Mouse (Mus musculus) heart, embryonic 15.5 days (tissue): ENCODE results near the gene Cyp2a5. TPM values are rescaled to one million over a fixed set of nuclear protein-coding genes. Genes with fewer than 3 reads are reported as not detected.
"Not testable (repeated sequence)": the region's sequence is repeated elsewhere in the genome, so short reads cannot be mapped to it uniquely, and the experiment has no call there.

ENCODE experiments used
- ATAC-seq: fragments of 200-750 bp; cut with Nextera tagmentation; replicated peaks from 2 replicates; pipeline ENCODE4 v1.8.0; 2017; ENCODE audit warnings: low read depth, moderate TSS enrichment; ENCODE audit not compliant: insufficient number of reproducible peaks, insufficient read depth, low FRiP score
- H3K27ac ChIP-seq: fragments of 300-500 bp; sonication (generic); 2 replicates; pipeline ENCODE4 v1.5.1; 2015; ENCODE audit warnings: mild to moderate bottlenecking, inconsistent platforms
- H3K27me3 ChIP-seq: fragments of 300-500 bp; sonication (generic); 2 replicates; pipeline ENCODE4 v1.6.1; 2015; ENCODE audit warnings: inconsistent platforms
- H3K36me3 ChIP-seq: fragments of 300-500 bp; sonication (generic); 2 replicates; pipeline ENCODE4 v1.6.1; 2015; ENCODE audit warnings: mild to moderate bottlenecking, inconsistent platforms
- H3K4me1 ChIP-seq: fragments of 300-500 bp; sonication (generic); replicated peaks from 2 replicates; pipeline ENCODE4 v1.6.1; 2015; ENCODE audit warnings: inconsistent platforms
- H3K4me2 ChIP-seq: fragments of 300-500 bp; sonication (generic); 2 replicates; pipeline ENCODE4 v1.6.1; 2015; ENCODE audit warnings: inconsistent platforms, mild to moderate bottlenecking, moderate library complexity
- H3K4me3 ChIP-seq: fragments of 300-500 bp; sonication (generic); 2 replicates; pipeline ENCODE4 v1.5.1; 2015; ENCODE audit warnings: mild to moderate bottlenecking, inconsistent platforms
- H3K9ac ChIP-seq: fragments of 300-500 bp; sonication (generic); 2 replicates; pipeline ENCODE4 v1.6.1; 2015; ENCODE audit warnings: mild to moderate bottlenecking, inconsistent platforms
- H3K9me3 ChIP-seq: fragments of 300-500 bp; sonication (generic); replicated peaks from 2 replicates; pipeline ENCODE4 v1.6.1; 2016; ENCODE audit warnings: inconsistent platforms
- WGBS: fragments of 180-500 bp; shearing (Covaris S2); methylation state at CpG from one replicate; pipeline ENCODE4 v1.1.7; 2015; ENCODE audit warnings: mixed read lengths; 5-methylcytosine and 5-hydroxymethylcytosine counted together
- polyA plus RNA-seq: library from polyadenylated mRNA; unstranded; fragments of >200 nt; fragmentation: Nextera tagmentation; extraction: Ambion mirVana; gene quantifications from 2 replicates; pipeline ENCODE4 v1.2.1, GENCODE M21; 2015

Cyp2a5 gene
- polyA plus RNA-seq = 0.11 TPM in 1 of 2 replicates, not detected in the other

DNA sequence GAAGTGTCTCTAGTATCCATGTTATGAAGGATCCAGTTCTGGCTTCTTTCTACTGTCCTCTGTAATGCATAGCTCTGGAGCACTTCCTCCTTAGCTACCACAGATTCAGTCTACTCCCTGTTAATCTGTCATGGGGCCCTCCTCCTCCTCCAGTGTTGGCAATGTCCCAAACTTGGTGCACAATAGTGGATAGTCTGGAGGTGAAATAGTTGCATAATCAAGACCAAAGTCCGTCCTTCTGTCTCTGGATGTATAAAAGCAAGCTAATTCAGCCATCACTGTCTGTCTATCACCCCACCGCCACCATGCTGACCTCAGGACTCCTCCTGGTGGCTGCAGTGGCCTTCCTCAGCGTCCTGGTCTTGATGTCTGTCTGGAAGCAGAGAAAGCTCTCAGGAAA is at the start of gene Cyp2a5:
Cyp2a5 (plus strand) TSS at position 247 of the 400 bp plus-strand sequence.
- H3K9me3 ChIP-seq, H3K4me1 ChIP-seq, H3K27me3 ChIP-seq, H3K27ac ChIP-seq, H3K9ac ChIP-seq, ATAC-seq, H3K4me2 ChIP-seq, H3K4me3 ChIP-seq, H3K36me3 ChIP-seq: not testable (repeated sequence)
- WGBS = 60% methylated on average over 3 of the region's 3 CpGs

DNA sequence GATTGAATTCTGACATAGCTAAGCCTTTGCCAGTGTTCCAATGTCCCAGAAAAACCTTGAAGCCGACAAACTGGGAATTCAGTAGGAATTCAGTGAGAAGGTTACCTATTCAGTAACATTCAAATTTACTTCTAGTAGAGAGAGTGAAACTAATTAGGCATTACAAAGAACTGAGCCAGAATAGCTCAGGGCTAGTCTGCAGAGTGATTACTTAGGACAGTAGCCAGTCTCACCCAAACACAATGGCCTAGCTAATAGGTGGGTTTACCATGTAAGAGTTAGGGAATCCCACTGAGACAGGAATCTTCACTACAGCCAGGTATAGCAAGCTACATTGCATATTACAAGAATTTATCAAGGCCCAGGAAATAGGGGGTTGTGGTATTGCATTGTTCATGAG is 49.1 kb upstream of the Cyp2a5 start:
- H3K4me3 ChIP-seq, H3K36me3 ChIP-seq: not testable (repeated sequence)
- 68% methylated on average over 1 of the region's 1 CpGs for WGBS

DNA sequence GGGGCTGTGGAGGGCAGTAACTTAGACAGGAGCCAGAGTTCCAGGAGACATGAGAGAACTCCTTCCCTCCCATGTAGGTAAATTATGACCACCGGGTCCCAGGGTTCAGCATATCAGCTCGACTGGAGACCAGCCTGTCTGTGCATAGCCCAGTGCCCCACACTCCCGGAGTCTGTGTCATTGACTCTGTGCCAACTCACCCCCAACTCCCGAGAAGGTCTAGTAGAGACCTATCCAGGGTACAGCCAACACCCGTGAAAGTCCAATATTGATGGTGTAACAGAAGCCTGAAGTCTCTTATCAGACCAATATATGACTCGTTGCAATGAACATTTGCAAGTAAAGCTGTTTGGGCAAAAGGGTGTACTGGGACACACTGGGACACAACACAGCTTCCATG is 45.1 kb upstream of the Cyp2a5 start:
- 57% methylated on average over 6 of the region's 6 CpGs for WGBS
- H3K36me3 ChIP-seq = no peaks in the 10 kb centered on the region

More for the DNA sequence above, 49.1 kb upstream of the Cyp2a5 start:
- ATAC-seq, H3K27me3 ChIP-seq, H3K9me3 ChIP-seq, H3K9ac ChIP-seq, H3K27ac ChIP-seq, H3K4me2 ChIP-seq, H3K4me1 ChIP-seq: not testable (repeated sequence)

DNA sequence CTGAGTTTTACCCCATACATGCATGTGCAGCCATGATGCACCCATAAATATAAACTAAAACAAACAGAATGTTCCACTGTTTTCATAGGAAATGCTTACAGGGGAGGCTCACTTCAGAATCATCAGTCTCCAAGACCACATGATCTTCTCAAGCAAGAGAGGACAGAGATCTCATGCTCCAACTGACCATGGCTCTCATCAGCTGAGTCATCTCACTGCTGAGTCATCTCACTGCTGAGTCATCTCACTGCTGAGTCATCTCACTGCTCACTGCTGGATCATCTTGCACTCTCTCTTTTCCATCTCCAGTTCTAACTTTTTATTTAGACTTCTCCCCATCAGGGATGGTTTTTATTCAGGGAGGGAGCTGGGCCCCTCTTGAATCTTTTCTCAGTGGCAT is 35.0 kb upstream of the Cyp2a5 start:
- ATAC-seq = no peak
- no peak overlapping the region for H3K9ac ChIP-seq
- H3K9me3 ChIP-seq = no peaks in the 10 kb centered on the region
- no peaks in the 10 kb centered on the region for H3K27me3 ChIP-seq
- no peak overlapping the region for H3K4me2 ChIP-seq
- no peak overlapping the region for H3K4me3 ChIP-seq
- H3K27ac ChIP-seq = no peak overlapping the region
- no peaks in the 10 kb centered on the region for H3K36me3 ChIP-seq
- H3K4me1 ChIP-seq = no peaks in the 10 kb centered on the region

More for the DNA sequence above, 45.1 kb upstream of the Cyp2a5 start:
- no peak overlapping the region for H3K4me2 ChIP-seq
- H3K4me3 ChIP-seq = no peak overlapping the region
- H3K4me1 ChIP-seq = no peaks in the 10 kb centered on the region
- no peaks in the 10 kb centered on the region for H3K9me3 ChIP-seq
- H3K27me3 ChIP-seq = no peaks in the 10 kb centered on the region
- ATAC-seq = no peak
- no peak overlapping the region for H3K9ac ChIP-seq
- no peak overlapping the region for H3K27ac ChIP-seq

DNA sequence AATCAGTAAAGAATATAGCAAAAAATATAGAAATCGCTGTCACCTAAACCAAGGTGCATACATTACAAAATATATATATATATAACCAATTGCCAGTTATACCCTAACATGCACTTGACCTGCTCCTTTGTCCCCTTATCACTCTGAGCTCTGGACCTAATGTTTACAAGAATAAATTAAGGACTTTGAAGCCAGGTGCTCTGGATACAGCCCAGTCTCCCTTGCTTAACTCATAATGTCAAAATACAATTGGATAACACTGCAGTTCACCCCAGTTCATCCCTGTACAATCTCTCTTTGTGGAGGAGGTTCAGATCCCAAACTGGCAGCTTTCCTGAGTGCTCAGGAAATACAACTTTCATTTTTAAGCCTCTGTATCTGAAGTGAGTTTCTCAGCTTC is 34.1 kb upstream of the Cyp2a5 start:
- Histone ChIP-seq H3K27ac (no peak overlapping the region), H3K9ac (no peak overlapping the region), H3K9me3 (no peaks in the 10 kb centered on the region), H3K4me2 (no peak overlapping the region), H3K4me3 (no peak overlapping the region), H3K36me3 (no peaks in the 10 kb centered on the region), H3K27me3 (no peaks in the 10 kb centered on the region), H3K4me1 (no peaks in the 10 kb centered on the region)
- no peak for ATAC-seq
- 88% methylated on average over 1 of the region's 1 CpGs for WGBS

DNA sequence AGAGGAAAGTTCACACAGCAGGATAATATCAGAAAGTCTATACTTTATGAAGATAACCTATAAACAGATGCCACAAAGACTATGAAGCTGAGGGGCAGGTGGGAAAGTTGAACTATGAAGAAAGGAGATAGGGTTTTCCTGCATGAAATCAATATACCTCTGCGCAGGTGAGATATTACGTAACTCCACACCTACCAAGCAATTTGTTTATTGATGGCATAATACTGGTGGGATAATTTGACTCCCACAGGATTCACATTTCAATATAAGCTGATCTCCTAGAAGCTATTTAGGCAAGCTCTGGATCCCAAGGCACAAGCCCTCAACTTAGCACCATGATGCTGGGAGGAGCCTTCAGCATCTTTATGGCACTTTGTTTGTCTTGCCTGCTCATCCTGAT is 26.5 kb upstream of the Cyp2a5 start, which contains the start of gene Cyp2g1:
Cyp2g1 (plus strand) TSS at position 301 of the 400 bp plus-strand sequence.
- Histone ChIP-seq H3K36me3 (no peaks in the 10 kb centered on the region), H3K9me3 (no peaks in the 10 kb centered on the region), H3K4me2 (no peak within 1 kb of the TSS), H3K4me1 (no peaks in the 10 kb centered on the region), H3K4me3 (no peak within 1 kb of the TSS), H3K9ac (no peak within 1 kb of the TSS), H3K27me3 (no peaks in the 10 kb centered on the region), H3K27ac (no peak within 1 kb of the TSS)
- ATAC-seq = no peak
- 87% methylated on average over 2 of the region's 2 CpGs for WGBS

DNA sequence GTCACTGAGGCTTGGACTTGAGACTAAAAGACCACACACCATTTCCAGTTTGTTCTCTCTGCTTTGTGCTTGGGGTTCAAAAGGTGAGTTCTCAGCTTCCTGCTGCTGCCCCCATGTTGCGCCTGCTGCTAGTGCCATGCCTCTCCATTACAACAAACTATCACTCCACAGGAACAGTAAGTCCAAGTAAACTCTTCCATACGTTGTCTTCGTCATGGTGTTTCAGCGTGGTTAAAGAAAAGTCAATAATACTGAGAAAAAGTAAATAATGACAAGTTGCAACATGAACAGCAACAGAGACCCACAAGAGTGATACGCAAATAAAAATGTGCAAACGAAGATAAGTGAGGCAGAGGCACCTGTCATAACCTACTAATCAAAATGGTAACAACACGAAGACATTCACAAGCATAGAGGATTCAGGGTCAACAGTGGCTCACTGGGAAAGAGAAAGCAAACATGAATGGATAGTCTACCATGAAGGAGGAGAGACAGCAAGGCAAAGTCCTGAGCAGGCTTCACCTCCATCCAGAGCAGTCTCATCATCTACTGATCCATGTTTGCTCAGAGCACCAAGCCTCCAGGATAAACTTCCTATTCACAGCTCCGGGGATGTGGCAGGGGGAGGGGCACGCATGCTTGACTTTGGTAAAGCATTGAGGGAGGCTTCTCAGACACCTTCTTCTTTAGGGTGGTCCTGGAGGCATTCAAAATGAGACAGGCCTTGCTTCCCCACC is 3.4 kb upstream of the Cyp2a5 start:
- H3K36me3 ChIP-seq, ATAC-seq, H3K27ac ChIP-seq, H3K4me3 ChIP-seq, H3K9me3 ChIP-seq, H3K4me2 ChIP-seq, H3K9ac ChIP-seq, H3K4me1 ChIP-seq, H3K27me3 ChIP-seq: not testable (repeated sequence)
- WGBS = 70% methylated on average over 9 of the region's 9 CpGs

DNA sequence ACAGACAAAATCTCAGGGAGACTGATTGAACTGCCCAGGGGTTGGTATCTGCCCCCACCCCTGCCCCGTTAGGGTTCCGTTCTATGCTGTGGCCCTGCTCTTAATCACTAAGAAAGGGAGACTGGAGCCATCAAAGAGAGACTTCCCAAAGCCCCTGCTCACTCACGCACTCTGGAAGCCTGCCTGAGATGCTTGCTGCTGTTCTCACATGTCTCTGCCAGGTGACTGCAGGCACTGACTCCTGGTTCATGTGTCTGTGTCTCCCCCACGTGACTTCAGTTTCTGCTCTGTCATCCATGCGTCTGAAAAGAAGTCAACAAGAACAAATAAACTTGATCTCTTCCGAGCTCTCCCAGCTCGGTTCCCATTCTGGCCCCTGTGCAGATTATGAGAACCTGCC is 2.4 kb upstream of the Cyp2a5 start:
- not testable (repeated sequence) for H3K9me3 ChIP-seq, H3K36me3 ChIP-seq, H3K4me1 ChIP-seq, ATAC-seq, H3K9ac ChIP-seq, H3K4me3 ChIP-seq, H3K4me2 ChIP-seq, H3K27ac ChIP-seq, H3K27me3 ChIP-seq
- 67% methylated on average over 7 of the region's 7 CpGs for WGBS

DNA sequence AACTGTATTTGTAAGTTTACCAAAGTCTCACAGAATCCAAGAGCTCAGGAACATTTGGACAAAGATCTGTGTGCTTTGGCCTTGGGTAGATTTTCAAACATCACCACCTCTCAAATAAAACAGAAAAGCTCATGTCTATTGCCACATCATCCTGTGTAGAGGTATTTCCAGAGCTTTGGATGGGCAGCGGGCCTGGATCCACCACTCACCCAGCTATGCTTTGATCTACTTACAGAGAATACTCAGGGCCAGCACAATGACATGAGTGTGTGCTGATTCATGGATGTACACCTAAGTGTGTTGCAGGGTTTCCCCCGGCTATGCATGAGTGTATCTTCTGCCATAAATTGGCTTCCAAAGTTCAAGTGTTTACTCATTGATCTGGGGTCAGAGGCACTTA is 8.3 kb downstream of the Cyp2a5 start:
- not testable (repeated sequence) for H3K4me1 ChIP-seq, H3K9ac ChIP-seq, H3K4me2 ChIP-seq, H3K27ac ChIP-seq, H3K27me3 ChIP-seq, H3K9me3 ChIP-seq, ATAC-seq, H3K36me3 ChIP-seq, H3K4me3 ChIP-seq
- WGBS = 71% methylated on average over 2 of the region's 2 CpGs

DNA sequence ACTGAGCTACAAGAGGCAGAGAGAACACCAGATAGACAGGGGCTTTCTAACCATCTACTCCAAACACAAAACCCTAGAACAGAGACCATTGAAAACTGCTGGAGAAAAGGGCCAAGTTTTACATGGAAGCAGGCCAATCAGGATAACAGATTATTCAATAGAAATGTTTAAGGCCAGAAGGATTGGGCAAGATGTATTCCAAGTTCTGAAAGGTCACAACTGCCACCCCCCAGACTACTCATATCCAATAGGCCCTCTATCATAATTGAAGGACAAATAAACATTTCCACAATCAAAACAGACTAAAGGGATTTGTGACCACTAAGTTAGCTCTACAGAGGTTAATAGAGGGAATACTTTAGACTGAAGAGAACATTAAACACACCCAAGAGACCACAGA is 15.0 kb downstream of the Cyp2a5 start:
- not testable (repeated sequence) for H3K27ac ChIP-seq, ATAC-seq, H3K4me3 ChIP-seq, H3K4me2 ChIP-seq, H3K27me3 ChIP-seq, H3K4me1 ChIP-seq, H3K9ac ChIP-seq, H3K9me3 ChIP-seq, H3K36me3 ChIP-seq

DNA sequence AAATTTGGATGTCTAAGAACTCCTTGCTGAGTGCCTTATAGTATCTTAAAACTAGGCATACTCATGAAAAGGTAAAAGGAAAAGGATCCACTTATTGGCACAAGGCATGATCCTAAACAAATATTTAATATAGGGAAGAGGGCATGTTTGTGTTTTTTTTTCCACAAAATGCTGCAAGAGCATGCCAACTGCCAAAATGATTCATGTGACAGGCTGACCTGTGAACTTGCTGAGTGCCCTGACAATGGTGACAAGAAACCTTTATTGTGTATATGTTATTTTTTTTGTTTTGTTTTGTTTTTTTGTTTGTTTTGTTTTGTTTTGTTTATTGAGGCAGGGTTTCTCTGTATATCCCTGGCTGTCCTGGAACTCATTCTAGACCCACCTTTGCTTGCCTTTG is 43.5 kb downstream of the Cyp2a5 start:
- not testable (repeated sequence) for H3K4me2 ChIP-seq, H3K9me3 ChIP-seq, H3K36me3 ChIP-seq, ATAC-seq, H3K4me3 ChIP-seq, H3K4me1 ChIP-seq, H3K27me3 ChIP-seq, H3K27ac ChIP-seq, H3K9ac ChIP-seq

DNA sequence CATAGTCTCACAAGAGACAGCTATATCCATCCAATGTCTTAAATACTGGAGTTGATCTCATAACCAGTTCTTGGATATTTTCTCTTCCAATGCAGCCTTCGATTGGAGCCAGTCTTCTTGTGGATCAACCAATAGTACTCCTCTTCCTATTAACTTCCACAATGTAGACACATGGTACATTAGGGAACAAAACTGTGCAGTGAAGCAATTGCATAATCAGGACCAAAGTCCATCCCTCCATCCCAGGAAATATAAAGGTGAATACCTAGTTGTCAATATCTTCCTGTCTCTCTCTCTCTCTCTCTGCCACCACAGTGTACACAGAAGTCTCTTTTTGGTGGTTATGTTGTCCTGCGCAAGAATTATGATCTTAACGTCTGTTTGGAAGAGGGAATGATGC is 45.5 kb downstream of the Cyp2a5 start:
- H3K9me3 ChIP-seq, H3K36me3 ChIP-seq, H3K4me2 ChIP-seq, H3K9ac ChIP-seq, ATAC-seq, H3K27me3 ChIP-seq, H3K4me3 ChIP-seq, H3K27ac ChIP-seq, H3K4me1 ChIP-seq: not testable (repeated sequence)
- WGBS = 75% methylated on average over 3 of the region's 3 CpGs
